Mouse (Mus musculus) left cerebral cortex, adult 18-20 months (tissue): Measurements from ENCODE around the gene Ndufaf2. TPM values are rescaled to one million over a fixed set of nuclear protein-coding genes. Genes with fewer than 3 reads are reported as not detected.

ENCODE experiments used
- DNase-seq, 2 experiments: peaks; one replicate each; pipeline ENCODE4 v3.0.0; 2021 to 2022; ENCODE audit warnings: low spot score in 2 of 2, mixed read lengths in 1 of 2
- long read RNA-seq, 2 experiments: library from polyadenylated mRNA; stranded (forward); transcript quantifications; one replicate each; pipeline ENCODE4 v2.0.0; 2021
- total RNA-seq, 2 experiments: library from RNA; stranded (reverse); gene quantifications; 2 replicates each; pipeline ENCODE4 v1.2.3; 2021

The Ndufaf2 gene
- total RNA-seq, result 10 to 100 TPM; 24.0 to 25.2 TPM
- long read RNA-seq, experiment 1, transcript Ndufaf2-201 (4 exons, 678 nt), result major isoform, 5 of 19 reads
- long read RNA-seq, experiment 1, partial matches to known transcripts, result 0 of 19 reads
- long read RNA-seq, experiment 1, other reads (novel, unspliced or antisense), result 13 of 19 reads
- long read RNA-seq, experiment 2, transcript Ndufaf2-201 (4 exons, 678 nt), result major isoform, 13 of 22 reads
- long read RNA-seq, experiment 2, partial matches to known transcripts, result 0 of 22 reads
- long read RNA-seq, experiment 2, other reads (novel, unspliced or antisense), result 9 of 22 reads

DNA sequence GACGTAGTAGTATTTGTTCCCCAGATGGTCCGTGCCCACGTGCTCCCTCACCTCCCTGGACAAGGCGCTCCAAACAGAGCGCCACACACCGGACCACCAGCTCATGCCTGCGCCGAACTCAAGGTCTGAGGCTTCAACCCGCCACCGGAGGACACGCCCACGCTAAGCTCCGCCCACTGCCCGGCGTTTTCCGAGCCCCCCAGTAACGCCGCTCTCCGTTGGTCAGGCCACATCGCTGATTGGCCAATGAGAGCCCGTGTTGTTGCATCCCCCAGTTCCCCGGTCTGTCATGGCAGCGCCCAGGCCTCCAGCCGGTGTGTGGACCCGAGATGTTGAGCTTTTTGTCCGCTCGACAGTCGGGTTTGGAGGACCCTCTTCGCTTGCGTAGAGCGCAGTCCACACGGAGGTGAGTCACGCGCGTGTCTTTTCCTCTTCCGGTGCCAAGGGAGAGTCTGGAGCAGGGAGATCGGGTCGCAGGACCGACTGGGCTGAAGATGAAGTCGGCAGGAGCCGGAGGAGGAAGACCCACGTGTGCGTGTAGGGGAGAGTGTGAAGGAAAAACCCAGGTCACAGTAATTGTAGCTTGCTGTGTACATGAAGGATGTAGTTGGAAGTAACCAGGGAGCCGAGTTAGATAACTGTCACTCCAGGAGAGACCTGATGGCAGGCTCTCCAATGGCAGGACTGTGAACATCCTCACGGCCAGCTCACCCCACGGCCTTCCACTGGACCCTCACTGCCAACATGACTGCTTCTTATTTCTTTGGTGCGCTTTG lies at the start of gene Ndufaf2, which contains the start of gene Ercc8:
Ndufaf2 (minus strand) TSS at position 159 of the 776 bp plus-strand sequence.
Ercc8 (plus strand) TSS at position 267 of the 776 bp plus-strand sequence.
- peak; percentile 96 to 97 for DNase-seq

DNA sequence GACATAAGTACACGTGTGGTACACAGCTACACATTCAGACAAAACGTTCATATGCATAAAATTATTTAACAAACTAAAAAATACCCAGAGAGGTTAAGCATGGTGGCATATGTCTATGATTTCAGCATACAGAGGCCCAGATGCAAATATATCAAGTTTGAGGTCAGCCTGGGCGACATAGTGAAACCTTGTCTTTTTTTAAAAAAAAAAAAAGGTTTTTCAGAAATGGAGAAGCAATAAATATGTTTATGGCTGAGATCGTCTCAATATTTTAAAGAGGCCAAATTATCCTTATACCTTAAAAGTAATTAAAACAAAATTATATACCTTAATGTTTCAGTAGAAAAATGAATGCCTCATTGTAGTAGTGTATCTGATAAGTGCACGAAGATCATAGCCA lies 49.7 kb upstream of the Ndufaf2 start:
- DNase-seq, result no peak

DNA sequence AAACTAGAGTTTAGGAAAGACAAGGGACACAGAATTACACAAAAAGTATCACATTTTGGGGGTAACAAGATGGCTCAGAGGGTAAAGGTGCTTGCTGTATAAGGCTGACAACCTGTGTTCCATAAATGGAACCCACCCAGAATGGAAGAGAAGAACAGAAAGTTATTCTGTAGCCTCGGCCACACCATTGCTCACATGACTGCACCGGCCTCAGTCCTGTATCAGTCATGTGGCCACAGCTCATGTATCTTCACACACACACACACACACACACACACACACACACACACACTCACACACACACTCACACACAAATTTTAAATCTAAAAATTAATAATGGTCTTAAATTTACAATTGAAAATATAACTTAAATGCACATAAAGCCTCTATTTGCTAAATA lies 49.0 kb upstream of the Ndufaf2 start:
- no peak for DNase-seq

DNA sequence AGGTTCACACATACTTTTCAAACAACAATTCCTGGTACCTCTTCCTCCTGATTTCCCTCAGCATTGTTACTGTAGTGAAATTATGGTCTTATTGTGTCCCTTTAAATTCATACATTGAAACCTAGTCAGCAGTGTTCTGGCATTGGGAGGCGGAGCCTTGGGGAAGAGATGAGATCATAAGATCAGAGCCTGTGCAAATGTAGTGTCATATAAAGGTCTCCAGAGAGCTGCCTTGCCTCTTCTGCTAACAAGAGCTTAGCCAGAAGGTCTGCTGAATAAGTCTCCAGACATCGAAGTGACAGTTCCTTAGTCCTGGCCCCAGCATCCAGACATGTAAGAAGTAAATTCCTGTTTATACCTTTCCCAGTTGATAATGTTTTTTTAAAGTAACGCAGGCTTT lies 46.4 kb upstream of the Ndufaf2 start:
- DNase-seq, result no peak

DNA sequence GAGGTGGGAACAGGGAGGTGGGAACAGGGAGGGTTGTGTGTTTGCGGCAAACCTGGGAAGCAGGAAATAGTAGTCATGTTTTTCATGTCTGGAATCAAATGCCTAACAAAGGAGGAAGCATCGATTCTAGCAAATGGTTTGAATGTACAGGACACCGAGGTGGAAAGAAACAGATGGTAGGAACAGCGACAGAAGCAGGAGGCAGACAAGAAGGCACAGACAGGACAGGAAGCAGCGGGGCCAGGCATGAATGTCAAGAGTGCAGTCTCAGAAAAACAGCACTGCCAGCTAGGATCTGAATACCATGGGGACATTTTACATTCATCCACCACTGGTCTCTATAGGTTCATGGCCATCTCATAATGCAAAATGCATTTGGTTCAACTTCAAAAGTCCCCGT lies 37.1 kb upstream of the Ndufaf2 start:
- no peak for DNase-seq

DNA sequence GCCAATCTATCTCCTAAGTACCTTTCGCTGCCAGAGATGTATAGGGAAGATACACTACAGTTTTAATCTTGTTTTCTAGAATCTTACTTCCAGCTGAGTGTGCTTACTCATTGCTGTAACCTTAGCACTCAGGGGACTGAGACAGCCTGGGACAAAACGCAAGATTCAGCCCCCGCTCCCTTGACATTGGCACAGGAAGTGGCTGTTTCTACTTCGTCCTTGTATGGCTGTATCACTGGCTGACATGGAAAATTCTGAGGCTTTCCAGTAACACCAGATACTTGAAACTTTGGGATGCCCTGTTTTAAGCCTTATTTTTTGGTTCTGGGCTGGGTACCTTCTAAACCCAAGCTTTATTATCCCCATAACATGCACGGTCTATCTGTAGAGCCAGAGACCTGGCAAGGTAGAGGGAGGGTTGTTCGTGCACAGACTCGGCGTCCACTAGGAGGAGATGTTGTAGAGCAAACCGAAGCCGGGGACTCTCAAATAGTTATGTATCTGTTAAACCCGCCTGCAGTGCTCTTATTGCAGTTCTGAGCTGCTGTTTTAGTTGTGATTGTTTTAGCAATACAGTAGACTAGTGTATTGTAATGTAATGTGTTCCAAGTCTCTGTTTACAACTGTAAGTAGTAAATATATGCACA lies 32.8 kb upstream of the Ndufaf2 start:
- peak; percentile 61 to 64 for DNase-seq

DNA sequence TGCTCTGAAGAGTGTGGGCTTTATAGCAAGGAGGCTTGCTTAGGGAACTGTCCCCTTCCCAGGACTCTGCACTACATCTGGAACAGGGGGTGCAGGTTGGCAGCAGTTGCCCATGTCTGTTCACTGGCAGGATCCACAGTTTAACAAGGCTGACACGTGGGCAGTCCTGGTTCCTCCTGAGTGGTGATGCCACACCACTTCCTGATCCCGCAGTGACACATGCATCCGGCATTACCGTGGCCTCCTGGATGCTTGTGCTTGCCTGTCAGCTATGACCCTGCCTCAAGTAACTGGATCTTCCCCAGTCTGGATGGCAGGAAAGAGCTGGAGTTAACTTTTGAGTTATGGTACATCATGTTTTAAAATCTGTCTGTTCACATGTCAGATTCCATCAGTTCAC lies 29.6 kb upstream of the Ndufaf2 start:
- DNase-seq, result no peak

DNA sequence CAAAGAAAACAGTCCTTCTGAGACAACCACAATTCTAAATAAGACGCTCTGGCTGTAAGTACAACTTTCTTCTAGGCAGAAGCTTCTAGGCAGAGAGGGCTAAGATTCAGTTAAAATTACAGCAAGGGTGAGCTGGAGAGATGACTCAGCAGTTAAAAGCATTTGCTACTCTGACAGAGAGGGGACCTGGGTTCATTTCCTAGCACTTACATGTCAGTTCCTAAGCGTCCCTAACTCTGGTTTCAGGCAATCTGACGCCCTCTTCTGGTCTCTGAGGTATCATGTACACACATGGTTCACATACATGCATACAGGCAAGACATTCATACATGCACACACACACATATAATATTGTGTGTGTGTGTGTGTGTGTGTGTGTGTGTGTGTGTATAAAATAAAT lies 27.1 kb upstream of the Ndufaf2 start:
- no peak for DNase-seq

DNA sequence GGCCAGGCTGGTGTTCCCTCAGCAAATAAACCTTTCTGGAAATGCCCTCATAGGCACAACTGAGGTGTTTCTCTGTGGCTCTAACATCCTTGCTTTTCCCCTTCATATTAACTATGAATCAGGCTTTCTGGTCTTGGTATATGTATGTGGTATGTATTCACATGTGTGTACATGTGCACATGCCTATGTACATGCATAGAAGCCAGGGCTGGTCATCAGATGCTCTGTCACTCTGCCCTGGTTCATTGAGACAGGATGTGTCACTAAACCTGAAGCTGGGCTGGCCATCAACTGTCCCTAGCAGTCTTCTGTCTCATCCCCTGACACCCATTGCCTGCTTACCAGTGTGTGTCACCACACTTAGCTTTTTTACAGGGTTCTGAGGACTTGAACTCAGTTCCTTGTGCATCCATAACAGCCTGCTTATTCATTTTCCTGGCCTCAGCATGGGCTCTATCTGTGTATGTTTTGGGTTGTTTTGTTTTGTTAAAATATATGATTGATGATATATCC lies 26.4 kb upstream of the Ndufaf2 start:
- no peak for DNase-seq

DNA sequence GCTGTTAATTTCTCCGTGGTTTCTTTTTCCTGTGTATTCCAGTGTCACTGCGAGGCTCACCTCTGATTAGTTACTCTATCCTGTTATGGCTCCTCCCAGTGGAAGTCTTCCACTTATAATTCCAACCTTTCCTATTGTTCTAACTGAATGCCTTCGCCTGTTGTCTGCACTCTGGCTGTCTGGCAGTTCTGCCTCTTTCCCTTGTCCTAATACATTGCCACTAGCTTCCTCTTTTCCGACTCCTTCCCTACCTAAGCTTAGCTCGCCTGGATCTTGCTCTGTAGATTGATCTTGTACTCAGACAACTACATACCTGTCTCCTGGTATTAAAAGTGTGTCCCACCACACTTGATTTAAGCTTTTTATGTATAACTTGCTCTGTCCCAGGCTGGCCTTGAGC lies 22.4 kb upstream of the Ndufaf2 start:
- DNase-seq, result no peak

DNA sequence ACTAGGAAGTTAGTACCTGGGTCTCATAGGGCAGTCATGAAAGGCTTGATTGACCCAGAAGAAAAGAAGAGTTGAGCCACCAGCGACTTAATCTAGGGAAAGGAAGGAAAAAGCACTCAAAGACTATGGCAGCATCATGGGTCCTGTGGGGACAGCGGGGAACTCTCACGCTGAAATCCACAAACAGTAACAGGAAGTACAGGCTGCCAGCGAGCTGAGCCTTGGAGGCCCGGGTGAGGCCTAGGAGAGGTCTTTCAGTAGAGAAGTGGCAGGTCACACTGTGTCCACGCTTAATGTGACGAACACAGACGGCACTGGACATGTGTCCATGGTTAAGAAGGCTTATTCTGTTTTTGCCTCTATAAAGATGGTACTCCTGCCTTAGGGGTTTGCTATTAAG lies 21.2 kb upstream of the Ndufaf2 start:
- no peak for DNase-seq

DNA sequence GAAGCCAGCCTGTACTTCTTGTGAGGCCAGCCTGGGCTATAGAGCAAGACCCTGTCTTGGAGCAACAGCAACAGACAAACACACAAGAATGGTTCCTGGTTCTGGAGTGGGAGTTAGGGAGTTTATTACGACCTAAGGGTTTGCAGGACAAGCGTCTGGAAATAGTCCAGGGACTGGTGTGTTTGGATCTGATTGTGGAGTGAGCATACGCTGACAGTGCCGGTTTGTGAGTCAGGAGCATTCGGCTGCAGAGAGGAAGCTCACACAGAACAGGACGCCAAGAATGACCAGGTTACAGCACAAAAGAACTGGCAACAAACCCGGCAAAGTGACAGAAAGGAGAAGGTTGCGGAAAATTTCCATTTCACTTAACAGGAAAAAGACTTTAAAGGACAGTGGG lies 12.1 kb upstream of the Ndufaf2 start:
- DNase-seq, result no peak

DNA sequence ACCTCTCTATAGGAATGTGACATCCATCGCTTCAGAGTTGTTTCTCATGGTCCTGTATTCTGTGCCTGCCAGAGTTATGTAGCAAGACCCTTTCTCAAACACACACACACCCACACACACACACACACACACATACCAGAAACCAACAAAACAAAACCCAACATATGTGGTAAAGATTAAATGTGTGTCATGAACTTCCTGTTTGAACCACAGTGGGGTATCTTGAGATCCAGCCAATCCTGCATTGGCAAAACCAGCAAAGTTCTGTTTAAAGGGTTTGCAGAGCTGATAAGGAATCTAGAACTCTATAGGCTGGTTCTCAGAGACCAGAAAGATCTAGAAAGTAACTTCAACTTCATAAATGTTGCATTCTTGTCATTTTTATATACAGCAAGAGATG lies 11.6 kb upstream of the Ndufaf2 start:
- DNase-seq, result no peak

DNA sequence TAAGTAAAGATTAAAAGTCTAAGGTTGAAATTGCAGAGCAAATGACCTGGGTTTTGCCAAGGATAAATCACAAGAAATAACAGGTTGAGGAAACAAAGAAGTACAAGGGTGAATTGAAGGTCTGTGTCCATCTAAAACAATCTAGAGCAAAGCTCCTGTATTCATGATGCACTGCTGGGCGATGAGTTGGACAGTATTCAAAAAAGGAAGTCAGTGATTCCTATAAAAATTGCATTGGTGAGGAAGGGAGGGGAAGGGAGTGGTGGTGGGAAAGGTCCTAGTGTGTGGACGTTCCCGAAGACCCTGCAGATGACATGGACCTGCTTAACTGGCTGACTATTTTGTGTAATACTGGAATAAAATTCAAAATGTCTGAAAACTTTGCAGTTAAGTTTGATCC lies 6.2 kb upstream of the Ndufaf2 start:
- no peak for DNase-seq

DNA sequence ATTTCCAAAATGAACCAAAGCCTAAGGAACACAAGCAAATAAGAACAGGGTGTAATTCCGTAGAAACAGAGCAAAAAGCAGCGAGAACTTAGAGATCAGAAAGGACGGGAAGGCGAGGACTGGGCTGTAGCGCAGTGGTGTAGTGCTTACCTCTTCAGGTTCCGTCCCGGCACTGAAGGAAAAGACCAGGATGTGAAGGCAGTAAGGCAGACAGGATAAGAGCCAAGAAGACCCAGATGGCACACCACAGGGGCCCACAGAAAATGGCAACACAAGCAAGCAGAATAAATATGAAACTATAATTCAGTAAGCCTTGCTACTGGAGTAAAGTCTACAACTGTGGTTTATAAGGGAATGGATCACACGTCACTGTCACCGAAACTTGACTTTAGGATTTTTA lies 5.5 kb upstream of the Ndufaf2 start:
- DNase-seq, result no peak

DNA sequence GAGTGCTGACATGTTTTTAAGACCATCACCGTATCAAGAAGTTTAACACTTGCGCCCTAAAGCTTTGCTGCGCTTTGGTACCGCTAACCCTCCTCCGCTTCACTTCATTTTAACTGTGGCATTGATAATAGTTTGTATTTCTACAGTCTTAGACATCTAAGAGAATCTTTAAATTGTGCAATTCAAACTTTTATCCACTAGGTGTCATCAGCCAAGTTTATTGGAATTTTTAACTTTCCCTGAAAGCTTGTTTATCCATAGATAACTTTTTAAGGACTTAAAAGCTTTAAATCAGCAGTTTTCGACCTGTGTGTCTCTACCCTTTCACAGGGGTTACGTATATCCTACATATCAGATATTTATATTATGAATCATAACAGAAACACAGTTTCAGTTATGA lies 1.5 kb upstream of the Ndufaf2 start:
- DNase-seq, result no peak

DNA sequence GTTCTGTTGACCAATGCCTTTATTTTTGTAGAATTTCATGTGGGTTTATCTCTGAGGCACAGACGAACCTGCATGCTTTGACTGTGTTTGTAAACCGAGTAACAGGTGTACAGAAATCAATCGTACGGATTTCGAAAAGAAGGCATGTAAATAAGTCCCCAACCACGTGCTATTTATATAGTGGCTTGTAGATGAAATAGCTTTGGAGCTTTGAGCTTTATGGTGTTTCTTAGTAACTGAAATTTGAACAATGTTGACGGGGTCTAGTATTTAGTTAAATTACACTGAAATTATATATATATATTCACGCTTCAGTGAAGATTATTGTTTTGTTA lies 785 bp upstream of the Ndufaf2 start:
- DNase-seq, result no peak

DNA sequence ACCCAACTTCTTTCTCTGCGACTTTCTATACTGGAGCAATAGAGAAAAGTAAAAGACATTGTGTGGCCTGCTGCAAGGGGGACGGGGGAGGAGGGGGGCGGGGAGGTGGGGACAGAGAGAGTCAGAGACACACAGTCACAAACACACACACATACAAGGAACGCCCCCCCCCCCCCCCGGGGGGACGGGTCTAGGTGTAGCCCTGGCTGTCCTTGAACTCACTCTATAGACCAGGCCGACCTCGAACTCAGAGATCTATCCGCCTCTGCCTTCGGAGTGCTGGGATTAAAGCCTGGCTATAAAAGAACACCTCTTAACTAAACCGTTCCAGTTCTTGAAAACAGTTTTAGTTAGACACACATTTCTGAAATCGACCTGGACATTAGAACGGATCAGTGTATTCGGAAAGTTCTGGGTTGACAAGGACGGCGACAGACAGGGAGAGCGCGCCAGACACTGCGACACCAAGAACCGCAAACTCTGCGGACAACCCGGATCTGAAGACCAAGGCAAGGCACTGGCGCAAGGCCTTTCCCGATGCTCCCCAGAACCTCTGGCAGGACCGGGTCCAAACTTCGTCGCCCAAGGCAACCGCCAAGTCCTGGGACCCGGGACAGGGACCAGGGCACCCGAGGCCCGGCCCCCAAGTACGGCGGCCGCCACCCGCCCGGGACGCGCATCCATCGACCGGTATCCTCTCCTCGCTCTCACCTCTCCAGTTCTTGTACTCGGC lies 525 bp downstream of the Ndufaf2 start:
- peak in 1 of 2 experiments; percentile 4 for DNase-seq

DNA sequence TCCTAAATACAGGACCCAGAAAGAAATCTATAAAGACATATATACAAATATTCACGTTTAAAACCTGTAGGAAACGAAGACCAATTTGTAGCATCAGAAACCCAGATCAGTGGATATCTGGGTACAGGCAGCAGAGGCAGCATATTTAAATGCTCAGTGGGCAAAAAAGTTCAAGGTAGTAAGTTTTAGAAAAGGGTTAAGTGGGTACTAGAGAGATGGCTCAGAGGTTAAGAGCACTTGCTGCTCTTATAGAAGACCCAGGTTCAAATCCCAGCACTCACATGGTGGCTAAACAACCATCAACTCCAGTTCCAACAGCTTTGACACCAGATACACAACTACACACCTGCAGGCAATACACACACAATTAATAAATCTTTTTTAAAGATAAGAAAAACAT lies 1.3 kb downstream of the Ndufaf2 start:
- DNase-seq, result no peak

DNA sequence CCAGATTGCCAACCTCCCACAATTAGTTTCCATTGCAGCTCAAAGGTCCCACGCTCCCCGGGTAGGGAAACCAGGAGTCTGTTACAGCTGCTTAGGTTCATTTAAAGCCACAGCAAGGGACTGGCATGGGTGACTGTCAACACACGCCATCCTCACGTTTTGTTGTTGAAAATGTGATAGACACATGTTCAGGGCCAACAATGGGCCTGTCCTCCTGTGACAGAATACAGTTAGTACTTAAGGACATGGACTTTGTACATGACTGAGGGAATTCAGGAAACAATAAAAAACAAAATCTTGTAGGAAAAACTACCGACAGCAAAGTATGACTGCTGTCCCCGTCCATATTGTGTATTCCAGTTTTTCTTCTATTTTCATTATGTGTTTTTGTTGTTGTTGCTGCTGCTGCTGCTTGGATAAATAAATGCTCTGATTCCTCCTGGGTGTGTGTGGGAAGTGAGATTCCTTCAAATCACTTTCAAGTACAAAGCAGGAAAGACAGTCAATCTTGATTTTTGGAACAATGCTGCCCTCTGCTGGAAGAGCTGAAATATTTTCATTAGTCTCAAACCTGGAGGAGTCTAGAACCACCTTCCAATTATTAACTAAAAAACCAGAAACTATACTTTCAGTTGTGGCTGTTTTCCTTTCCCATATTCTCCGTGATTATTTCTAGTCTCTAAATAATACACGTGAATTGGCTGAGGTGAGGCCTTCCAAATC lies 5.6 kb downstream of the Ndufaf2 start:
- peak; percentile 41 to 69 for DNase-seq

DNA sequence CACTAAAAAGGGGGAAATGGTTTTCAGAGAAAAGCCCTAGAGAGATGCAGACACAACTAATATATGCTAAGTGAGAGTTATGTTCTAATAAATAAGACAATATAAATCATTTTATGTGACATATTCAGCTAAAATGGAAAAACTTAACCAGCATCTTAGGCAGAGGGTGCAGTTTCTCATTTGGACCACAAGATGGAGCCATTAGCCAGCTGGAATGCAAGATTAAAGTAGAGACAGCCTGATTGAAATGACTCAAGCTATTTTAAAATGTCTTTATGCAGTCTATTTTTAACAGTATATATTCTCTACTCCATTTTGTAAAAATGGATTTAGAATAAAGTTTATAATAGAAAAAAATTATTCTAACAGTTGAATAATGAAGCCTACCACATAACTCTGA lies 6.6 kb downstream of the Ndufaf2 start:
- DNase-seq, result no peak
